In genomic region chr7:4843604-4844244, GRCm38 (mm10) we compare ENCODE assay signal across 8 mouse cellular contexts. TPM values are rescaled to one million over a fixed set of nuclear protein-coding genes. Genes with fewer than 3 reads are reported as not detected.
DNase-seq lines count a peak whose midpoint lies in the region; ATAC-seq and TF ChIP-seq lines count a peak whose summit lies in the region.

No protein-coding gene starts in this region.

- no peak for ATAC-seq in liver, embryonic 11.5 days (replicated peaks; ENCODE audit: low FRiP score)
- ATAC-seq in liver, postnatal 0 days: no peak

- TF ChIP-seq POLR2A in olfactory bulb, adult 2 months (IDR thresholded peaks at IDR 0.05; ENCODE audit: insufficient read depth, low read depth, low read length): no peak

- H3K4me1 ChIP-seq in liver, embryonic 11.5 days (replicated peaks; ENCODE audit: control insufficient read depth, insufficient read depth, low read length): peaks cover 4% of the 10 kb centered on the region; the same call in 1 of the 2 replicates
- H3K4me1 ChIP-seq in liver, postnatal 0 days (ENCODE audit: insufficient read depth): peaks cover 8% of the 10 kb centered on the region
- H3K4me1 ChIP-seq in olfactory bulb, adult 2 months (ENCODE audit: control insufficient read depth, insufficient read depth, low read length): peaks cover 12% of the 10 kb centered on the region

- DNase-seq in liver, embryonic 11.5 days (ENCODE audit: low spot score): no peak
- DNase-seq in liver, postnatal 0 days: no peak
- DNase-seq in cerebellum, postnatal 14 days: peak; percentile 74 to 76
- peak; percentile 56 to 85 for DNase-seq in frontal cortex, adult 2 months (ENCODE audit: extremely low spot score in 1 of 2, low spot score in 1 of 2)
- peak; percentile 64 to 81 for DNase-seq in left cerebral cortex, adult 9 months (ENCODE audit: low spot score in 2 of 2)
- no peak for DNase-seq in gastrocnemius, postnatal 36 days
- no peak for DNase-seq in ovary, postnatal 14 days (ENCODE audit: low spot score)

- intact Hi-C loops in gastrocnemius, postnatal 36 days (cut with DNase I): no loop called here

- H3K9ac ChIP-seq in liver, embryonic 11.5 days (ENCODE audit: low read depth, low read length): no peak overlapping the region
- H3K9ac ChIP-seq in liver, postnatal 0 days (replicated peaks): no peak overlapping the region

- peaks cover 59% of the 10 kb centered on the region for H3K27me3 ChIP-seq in liver, embryonic 11.5 days (replicated peaks; ENCODE audit: control insufficient read depth, insufficient read depth, low read length)
- peaks cover 55% of the 10 kb centered on the region for H3K27me3 ChIP-seq in liver, postnatal 0 days (ENCODE audit: insufficient read depth, low read length)

- no peaks in the 10 kb centered on the region for H3K36me3 ChIP-seq in liver, embryonic 11.5 days (ENCODE audit: control insufficient read depth, insufficient read depth, low read length)
- no peaks in the 10 kb centered on the region for H3K36me3 ChIP-seq in liver, postnatal 0 days (replicated peaks; ENCODE audit: insufficient read depth, low read length)

- TF ChIP-seq EP300 in liver, postnatal 0 days (IDR thresholded peaks at IDR 0.05; ENCODE audit: low read depth): no peak

- TF ChIP-seq CTCF in liver, postnatal 0 days (IDR thresholded peaks at IDR 0.05; ENCODE audit: low read depth): no peak
- TF ChIP-seq CTCF in olfactory bulb, adult 2 months (IDR thresholded peaks at IDR 0.05; ENCODE audit: insufficient read depth, low read depth, low read length): 0 out of 2 replicates have a peak, but pooled peaks have one; percentile 5

- H3K4me2 ChIP-seq in liver, embryonic 11.5 days: peak overlapping the region; percentile 64
- no peak overlapping the region for H3K4me2 ChIP-seq in liver, postnatal 0 days (ENCODE audit: low read depth, low read length)

- H3K27ac ChIP-seq in liver, embryonic 11.5 days (ENCODE audit: low read depth, low read length): no peak overlapping the region
- H3K27ac ChIP-seq in liver, postnatal 0 days (ENCODE audit: low read depth): no peak overlapping the region
- peak overlapping the region; percentile 81 for H3K27ac ChIP-seq in olfactory bulb, adult 2 months (ENCODE audit: insufficient read depth, low read depth, low read length)

- no peaks in the 10 kb centered on the region for H3K9me3 ChIP-seq in liver, embryonic 11.5 days (ENCODE audit: control insufficient read depth, low read length)
- H3K9me3 ChIP-seq in liver, postnatal 0 days (ENCODE audit: low read length): no peaks in the 10 kb centered on the region; the same call in 1 of the 2 replicates

- 4% methylated on average over 34 of the region's 34 CpGs for WGBS in liver, embryonic 11.5 days
- 3% methylated on average over 34 of the region's 34 CpGs for WGBS in liver, postnatal 0 days (ENCODE audit: insufficient replicate concordance)
- 1% methylated on average over 34 of the region's 34 CpGs for WGBS in olfactory bulb, adult 2 months

- H3K4me3 ChIP-seq in liver, embryonic 11.5 days (ENCODE audit: low read depth, low read length): peak overlapping the region; percentile 39
- H3K4me3 ChIP-seq in liver, postnatal 0 days (ENCODE audit: low read depth, low read length): no peak overlapping the region
- peak overlapping the region; percentile 76 for H3K4me3 ChIP-seq in olfactory bulb, adult 2 months (ENCODE audit: insufficient read depth, low read depth, low read length)

RNA-seq across cellular contexts. Expression of gene Shisa7, which starts 0.8 kb away (rescaled TPM):
- 0.03 and 0.11 TPM in 2 replicates for polyA plus RNA-seq in liver, embryonic 11.5 days (2014; fragmentation: Nextera tagmentation; extraction: Ambion mirVana)
- not detected in 2 replicates for polyA plus RNA-seq in liver, postnatal 0 days (2015; fragmentation: Nextera tagmentation; extraction: Ambion mirVana)
- 149 and 155 TPM in 2 replicates for polyA plus RNA-seq in frontal cortex, adult 2 months (2012; rRNA removed)
- polyA plus RNA-seq in olfactory bulb, adult 2 months (2012; ENCODE audit: insufficient read depth, insufficient read length, low replicate concordance, missing spikeins): 146 TPM in 1 of 2 replicates, not detected in the other
- total RNA-seq in gastrocnemius, postnatal 36 days (2021): not detected

RNA-seq across cellular contexts. Expression of gene Isoc2b, which starts 26.3 kb away (rescaled TPM):
- polyA plus RNA-seq in liver, embryonic 11.5 days (2014; fragmentation: Nextera tagmentation; extraction: Ambion mirVana): 5.2 and 5.3 TPM in 2 replicates
- 8.0 and 8.3 TPM in 2 replicates for polyA plus RNA-seq in liver, postnatal 0 days (2015; fragmentation: Nextera tagmentation; extraction: Ambion mirVana)
- 10.6 and 13.8 TPM in 2 replicates for polyA plus RNA-seq in frontal cortex, adult 2 months (2012; rRNA removed)
- not detected in 2 replicates for polyA plus RNA-seq in olfactory bulb, adult 2 months (2012; ENCODE audit: insufficient read depth, insufficient read length, low replicate concordance, missing spikeins)
- 1 to 10 TPM; 3.6 to 3.8 TPM for total RNA-seq in gastrocnemius, postnatal 36 days (2021)

RNA-seq across cellular contexts. Expression of gene Ube2s, which starts 31.3 kb away (rescaled TPM):
- polyA plus RNA-seq in liver, embryonic 11.5 days (2014; fragmentation: Nextera tagmentation; extraction: Ambion mirVana): 367 and 402 TPM in 2 replicates
- polyA plus RNA-seq in liver, postnatal 0 days (2015; fragmentation: Nextera tagmentation; extraction: Ambion mirVana): 135 and 139 TPM in 2 replicates
- 146 and 177 TPM in 2 replicates for polyA plus RNA-seq in frontal cortex, adult 2 months (2012; rRNA removed)
- polyA plus RNA-seq in olfactory bulb, adult 2 months (2012; ENCODE audit: insufficient read depth, insufficient read length, low replicate concordance, missing spikeins): not detected in 2 replicates
- total RNA-seq in gastrocnemius, postnatal 36 days (2021): 10 to 100 TPM; 70.3 to 83.7 TPM

RNA-seq across cellular contexts. Expression of gene Isoc2a, which starts 33.2 kb away (rescaled TPM):
- polyA plus RNA-seq in liver, embryonic 11.5 days (2014; fragmentation: Nextera tagmentation; extraction: Ambion mirVana): 1.3 and 1.4 TPM in 2 replicates
- polyA plus RNA-seq in liver, postnatal 0 days (2015; fragmentation: Nextera tagmentation; extraction: Ambion mirVana): 2.3 and 2.4 TPM in 2 replicates
- polyA plus RNA-seq in frontal cortex, adult 2 months (2012; rRNA removed): 10.7 and 12.0 TPM in 2 replicates
- not detected in 2 replicates for polyA plus RNA-seq in olfactory bulb, adult 2 months (2012; ENCODE audit: insufficient read depth, insufficient read length, low replicate concordance, missing spikeins)
- 10 to 100 TPM; 21.0 to 28.3 TPM for total RNA-seq in gastrocnemius, postnatal 36 days (2021)

RNA-seq across cellular contexts. Expression of gene Rpl28, which starts 51.0 kb away (rescaled TPM):
- 218 and 238 TPM in 2 replicates for polyA plus RNA-seq in liver, embryonic 11.5 days (2014; fragmentation: Nextera tagmentation; extraction: Ambion mirVana)
- polyA plus RNA-seq in liver, postnatal 0 days (2015; fragmentation: Nextera tagmentation; extraction: Ambion mirVana): 280 and 288 TPM in 2 replicates
- polyA plus RNA-seq in frontal cortex, adult 2 months (2012; rRNA removed): 306 and 348 TPM in 2 replicates
- polyA plus RNA-seq in olfactory bulb, adult 2 months (2012; ENCODE audit: insufficient read depth, insufficient read length, low replicate concordance, missing spikeins): not detected in 2 replicates
- 100 to 1,000 TPM; 431 to 514 TPM for total RNA-seq in gastrocnemius, postnatal 36 days (2021)

Comparison
In these comparisons a context has a peak if more than half of its experiments do, and no peak if none do; other contexts are left out.
1. DNase-seq: peak in cerebellum, postnatal 14 days (2 of 2), frontal cortex, adult 2 months (2 of 2) and left cerebral cortex, adult 9 months (2 of 2); none in liver, embryonic 11.5 days (single experiment), liver, postnatal 0 days (single experiment), gastrocnemius, postnatal 36 days (0 of 2) and ovary, postnatal 14 days (single experiment).
2. RNA of gene Shisa7, which starts 0.8 kb away (polyA plus RNA-seq): 149 to 155 TPM in frontal cortex, adult 2 months and 146 TPM in olfactory bulb, adult 2 months; 0.03 to 0.11 TPM in liver, embryonic 11.5 days and not detected in liver, postnatal 0 days; every median in the first group is over 10 times any median in the second.